Mouse (Mus musculus) midbrain, embryonic 10.5 days (tissue): ENCODE data around the gene Vmn2r50. TPM values are rescaled to one million over a fixed set of nuclear protein-coding genes. Genes with fewer than 3 reads are reported as not detected.
"Not testable (repeated sequence)": the region's sequence is repeated elsewhere in the genome, so short reads cannot be mapped to it uniquely, and the experiment has no call there.

ENCODE experiments used
- DNase-seq: peaks from one replicate; pipeline ENCODE4 v3.0.0-alpha.2; 2017; ENCODE audit warnings: low spot score
- H3K27ac ChIP-seq: fragments of 300-500 bp; sonication (generic); replicated peaks from 2 replicates; pipeline ENCODE4 v1.5.1; 2016; ENCODE audit warnings: mild to moderate bottlenecking
- H3K27me3 ChIP-seq: fragments of 300-500 bp; sonication (generic); 2 replicates; pipeline ENCODE4 v1.6.1; 2016; ENCODE audit warnings: low read depth, mild to moderate bottlenecking; ENCODE audit not compliant: poor library complexity, severe bottlenecking
- H3K36me3 ChIP-seq: fragments of 300-500 bp; sonication (generic); 2 replicates; pipeline ENCODE4 v1.6.1; 2016; ENCODE audit warnings: mild to moderate bottlenecking, moderate library complexity
- H3K4me1 ChIP-seq: fragments of 300-500 bp; sonication (generic); 2 replicates; pipeline ENCODE4 v1.6.1; 2016
- H3K4me3 ChIP-seq: fragments of 300-500 bp; sonication (generic); 2 replicates; pipeline ENCODE4 v1.5.1; 2016; ENCODE audit warnings: mild to moderate bottlenecking, moderate library complexity
- H3K9me3 ChIP-seq: fragments of 300-500 bp; sonication (generic); replicated peaks from 2 replicates; pipeline ENCODE4 v1.6.1; 2016; ENCODE audit warnings: mild to moderate bottlenecking
- WGBS: fragments of 180-500 bp; shearing (Covaris S2); methylation state at CpG from one replicate; pipeline ENCODE4 v1.1.7; 2016; 5-methylcytosine and 5-hydroxymethylcytosine counted together
- polyA plus RNA-seq: library from polyadenylated mRNA; unstranded; fragments of >200 nt; fragmentation: Nextera tagmentation; extraction: Ambion mirVana; gene quantifications from 2 replicates; pipeline ENCODE4 v1.2.1, GENCODE M21; 2016

Vmn2r50 gene
- not detected in 2 replicates for polyA plus RNA-seq

DNA sequence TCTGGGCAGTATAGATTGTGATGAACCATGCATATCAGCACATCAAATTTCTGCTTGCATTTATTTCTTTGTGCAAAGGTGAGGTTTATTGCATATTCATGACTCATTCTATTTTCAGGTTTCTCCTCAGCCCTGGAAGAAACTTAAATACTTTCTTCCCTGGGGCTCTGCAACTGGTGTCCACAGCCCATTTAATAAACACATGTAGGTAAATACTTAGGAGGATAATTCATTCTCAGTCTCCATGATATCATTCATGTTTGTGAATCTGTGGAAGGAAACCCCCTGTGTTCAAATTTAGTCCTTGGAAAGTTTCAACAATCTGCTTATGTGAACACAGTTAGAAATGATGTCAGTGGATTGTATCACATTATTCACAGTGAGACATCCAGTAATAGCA is at the start of gene Vmn2r50:
TSS of gene Vmn2r50 (minus strand) at position 101 of the 400 bp plus-strand sequence.
- not testable (repeated sequence) for DNase-seq, H3K36me3 ChIP-seq, H3K4me3 ChIP-seq, H3K9me3 ChIP-seq, H3K4me1 ChIP-seq, H3K27me3 ChIP-seq, H3K27ac ChIP-seq

DNA sequence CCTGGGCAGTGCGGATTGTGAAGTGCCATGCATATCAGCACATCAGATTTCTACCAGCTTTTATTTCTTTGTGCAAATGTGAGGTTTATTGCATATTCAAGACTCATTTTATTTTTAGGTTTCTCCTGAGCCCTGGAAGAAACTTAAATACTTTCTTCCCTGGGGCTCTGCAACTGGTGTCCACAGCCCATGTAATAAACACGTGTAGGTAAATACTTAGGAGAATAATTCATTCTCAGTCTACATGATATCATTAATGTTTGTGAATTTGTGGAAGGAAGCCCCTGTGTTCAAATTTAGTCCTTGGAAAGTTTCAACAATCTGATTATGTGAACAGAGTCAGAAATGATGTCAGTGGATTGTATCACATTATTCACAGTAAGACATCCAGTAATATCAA is 60.9 kb downstream of the Vmn2r50 start, which contains the start of gene Vmn2r49:
TSS of gene Vmn2r49 (minus strand) at position 101 of the 400 bp plus-strand sequence.
- not testable (repeated sequence) for H3K27ac ChIP-seq, H3K27me3 ChIP-seq, H3K36me3 ChIP-seq, H3K9me3 ChIP-seq, DNase-seq, H3K4me3 ChIP-seq, H3K4me1 ChIP-seq
- WGBS = 80% methylated on average over 1 of the region's 2 CpGs

Other genes starting within 250 kb of the Vmn2r50 start
- gene Vmn2r47, start 212.0 kb downstream of the Vmn2r50 start, polyA plus RNA-seq = not detected in 2 replicates
- gene Vmn2r48, start 99.7 kb downstream of the Vmn2r50 start, polyA plus RNA-seq = not detected in 2 replicates
- not detected in 2 replicates for gene Vmn2r49, start 61.0 kb downstream of the Vmn2r50 start, polyA plus RNA-seq
- not detected in 2 replicates for gene Vmn2r51, start 52.4 kb upstream of the Vmn2r50 start, polyA plus RNA-seq
- gene Vmn2r52, start 123.3 kb upstream of the Vmn2r50 start, polyA plus RNA-seq = not detected in 2 replicates
- gene Vmn1r66, start 224.7 kb upstream of the Vmn2r50 start, polyA plus RNA-seq = not detected in 2 replicates